Mouse (Mus musculus) splenic B cell, adult 2 months (primary cell): ENCODE measurements around the gene Zranb3.
"Not testable (repeated sequence)": the region's sequence is repeated elsewhere in the genome, so short reads cannot be mapped to it uniquely, and the experiment has no call there.

Experiments
- DNase-seq: peaks from one replicate; pipeline ENCODE4 v3.0.0-alpha.2; 2011; ENCODE audit warnings: low read depth, low spot score
- H3K27me3 ChIP-seq: 2 replicates; pipeline ENCODE4 v1.6.1; 2012; ENCODE audit warnings: mild to moderate bottlenecking, low read length, moderate library complexity, mixed read lengths; ENCODE audit not compliant: control insufficient read depth, poor library complexity, insufficient read depth, severe bottlenecking
- H3K36me3 ChIP-seq: 2 replicates; pipeline ENCODE4 v1.6.1; 2012; ENCODE audit warnings: mild to moderate bottlenecking, low read length, moderate library complexity, mixed read lengths; ENCODE audit not compliant: control insufficient read depth, poor library complexity, insufficient read depth, severe bottlenecking

Gene Zranb3

GRCm38 (mm10) chr1:128031524-128031923, 71.3 kb downstream of the Zranb3 start:
- H3K36me3 ChIP-seq, result no peaks in the 10 kb centered on the region; the same call in 1 of the 2 replicates
- H3K27me3 ChIP-seq, result no peaks in the 10 kb centered on the region
- no peak for DNase-seq

GRCm38 (mm10) chr1:128024363-128025114, 78.3 kb downstream of the Zranb3 start:
- no peaks in the 10 kb centered on the region for H3K36me3 ChIP-seq
- no peak for DNase-seq
- no peaks in the 10 kb centered on the region for H3K27me3 ChIP-seq

GRCm38 (mm10) chr1:128020001-128020770, 82.7 kb downstream of the Zranb3 start:
- H3K36me3 ChIP-seq, result no peaks in the 10 kb centered on the region
- DNase-seq, result no peak
- no peaks in the 10 kb centered on the region for H3K27me3 ChIP-seq

- no peaks in the 10 kb centered on the region for H3K36me3 ChIP-seq
- no peaks in the 10 kb centered on the region for H3K27me3 ChIP-seq
- DNase-seq, result peak; percentile 41
Measured at GRCm38 (mm10) chr1:128016035-128016492, 86.8 kb downstream of the Zranb3 start.

GRCm38 (mm10) chr1:128013698-128014386, 89.0 kb downstream of the Zranb3 start:
- no peaks in the 10 kb centered on the region for H3K36me3 ChIP-seq
- DNase-seq, result no peak
- H3K27me3 ChIP-seq, result no peaks in the 10 kb centered on the region

- Histone ChIP-seq H3K27me3 (no peaks in the 10 kb centered on the region), H3K36me3 (no peaks in the 10 kb centered on the region)
Measured at GRCm38 (mm10) chr1:128009751-128010150, 93.1 kb downstream of the Zranb3 start.

GRCm38 (mm10) chr1:128006042-128006600, 96.7 kb downstream of the Zranb3 start:
- not testable (repeated sequence) for DNase-seq, H3K36me3 ChIP-seq, H3K27me3 ChIP-seq

More at GRCm38 (mm10) chr1:128009751-128010150, 93.1 kb downstream of the Zranb3 start:
- DNase-seq, result no peak

GRCm38 (mm10) chr1:128004371-128004720, 98.5 kb downstream of the Zranb3 start:
- no peaks in the 10 kb centered on the region for H3K27me3 ChIP-seq
- no peak for DNase-seq

GRCm38 (mm10) chr1:128003712-128004370, 99.0 kb downstream of the Zranb3 start:
- no peaks in the 10 kb centered on the region for H3K36me3 ChIP-seq
- no peak for DNase-seq

More at GRCm38 (mm10) chr1:128004371-128004720, 98.5 kb downstream of the Zranb3 start:
- no peaks in the 10 kb centered on the region for H3K36me3 ChIP-seq

GRCm38 (mm10) chr1:128002159-128002558, 100.7 kb downstream of the Zranb3 start:
- DNase-seq, result no peak
- H3K36me3 ChIP-seq, result no peaks in the 10 kb centered on the region

More at GRCm38 (mm10) chr1:128003712-128004370, 99.0 kb downstream of the Zranb3 start:
- H3K27me3 ChIP-seq, result no peaks in the 10 kb centered on the region

GRCm38 (mm10) chr1:128000931-128001330, 101.9 kb downstream of the Zranb3 start:
- H3K36me3 ChIP-seq, DNase-seq, H3K27me3 ChIP-seq: not testable (repeated sequence)

More at GRCm38 (mm10) chr1:128002159-128002558, 100.7 kb downstream of the Zranb3 start:
- H3K27me3 ChIP-seq, result no peaks in the 10 kb centered on the region

- no peak for DNase-seq
- Histone ChIP-seq H3K36me3 (no peaks in the 10 kb centered on the region), H3K27me3 (no peaks in the 10 kb centered on the region)
Measured at GRCm38 (mm10) chr1:127993892-127994291, 109.0 kb downstream of the Zranb3 start.

GRCm38 (mm10) chr1:127989876-127990731, 112.7 kb downstream of the Zranb3 start:
- H3K36me3 ChIP-seq, result no peaks in the 10 kb centered on the region
- DNase-seq, result no peak
- no peaks in the 10 kb centered on the region for H3K27me3 ChIP-seq
